Mouse (Mus musculus) G1E (cell line): Measurements from ENCODE around the gene Fa2h. TPM values are rescaled to one million over a fixed set of nuclear protein-coding genes. Genes with fewer than 3 reads are reported as not detected.
"Not testable (repeated sequence)": the region's sequence is repeated elsewhere in the genome, so short reads cannot be mapped to it uniquely, and the experiment has no call there.

Experiments used
- ATAC-seq: 2 replicates; pipeline ENCODE4 v1.8.0; 2016; ENCODE audit warnings: mild to moderate bottlenecking; ENCODE audit not compliant: insufficient number of reproducible peaks, poor library complexity, low FRiP score, severe bottlenecking; ENCODE audit errors: extremely low read depth
- DNase-seq: peaks from one replicate; pipeline ENCODE4 v3.0.0; 2012; ENCODE audit warnings: low spot score
- H3K27me3 ChIP-seq: 2 replicates; pipeline ENCODE4 v1.6.1; 2012; ENCODE audit warnings: mild to moderate bottlenecking, low read length, inconsistent platforms; ENCODE audit not compliant: insufficient read depth
- H3K36me3 ChIP-seq: replicated peaks from 2 replicates; pipeline ENCODE3; 2012; ENCODE audit warnings: mild to moderate bottlenecking, inconsistent platforms
- H3K4me1 ChIP-seq: 2 replicates; pipeline ENCODE4 v1.6.1; 2012; ENCODE audit warnings: low read depth, low read length, inconsistent platforms, mixed read lengths; ENCODE audit not compliant: insufficient read depth
- H3K4me3 ChIP-seq: 2 replicates; pipeline ENCODE4 v1.5.1; 2012; ENCODE audit warnings: low read depth, mild to moderate bottlenecking, inconsistent platforms, low read length, moderate library complexity, mixed read lengths
- H3K9me3 ChIP-seq: replicated peaks from 2 replicates; pipeline ENCODE4 v1.6.1; 2012; ENCODE audit warnings: inconsistent platforms
- CTCF ChIP-seq: IDR thresholded peaks from 2 replicates; pipeline ENCODE4 v1.5.1; 2012; ENCODE audit warnings: low read depth, low read length, inconsistent platforms, mixed read lengths
- GATA1 ChIP-seq: IDR thresholded peaks from 2 replicates; pipeline ENCODE4 v1.6.1; 2012; ENCODE audit warnings: borderline replicate concordance, low read length, inconsistent platforms, mixed read lengths
- GATA2 ChIP-seq: IDR thresholded peaks from 2 replicates; pipeline ENCODE4 v1.6.1; 2012; ENCODE audit warnings: low read depth, low read length, inconsistent platforms, borderline replicate concordance
- POLR2AphosphoS5 ChIP-seq: IDR thresholded peaks from 2 replicates; pipeline ENCODE4 v1.6.1; 2012; ENCODE audit warnings: low read depth, low read length, inconsistent platforms; ENCODE audit not compliant: insufficient replicate concordance
- TAL1 ChIP-seq: conservative IDR thresholded peaks from 2 replicates; pipeline ENCODE4 v1.6.1; 2012; ENCODE audit warnings: low read depth, low read length, inconsistent platforms, mixed read lengths
- polyA plus RNA-seq: library from polyadenylated mRNA; stranded (reverse); fragments of >175 nt; gene quantifications from 2 replicates; pipeline ENCODE4 v1.2.3, GENCODE M21; 2012
- total RNA-seq, 2 experiments: library from RNA; stranded (forward) in 1 of 2; stranded (reverse) in 1 of 2; fragments of 200-1000 nt in 1 of 2; fragments of >200 nt in 1 of 2; fragmentation: Nextera tagmentation in 1 of 2; gene quantifications; 2 replicates each; pipeline ENCODE4 v1.2.3; 2014 to 2017

Fa2h gene
- total and polyA plus RNA-seq, 3 experiments = 0.11 TPM; not detected in 2

DNA sequence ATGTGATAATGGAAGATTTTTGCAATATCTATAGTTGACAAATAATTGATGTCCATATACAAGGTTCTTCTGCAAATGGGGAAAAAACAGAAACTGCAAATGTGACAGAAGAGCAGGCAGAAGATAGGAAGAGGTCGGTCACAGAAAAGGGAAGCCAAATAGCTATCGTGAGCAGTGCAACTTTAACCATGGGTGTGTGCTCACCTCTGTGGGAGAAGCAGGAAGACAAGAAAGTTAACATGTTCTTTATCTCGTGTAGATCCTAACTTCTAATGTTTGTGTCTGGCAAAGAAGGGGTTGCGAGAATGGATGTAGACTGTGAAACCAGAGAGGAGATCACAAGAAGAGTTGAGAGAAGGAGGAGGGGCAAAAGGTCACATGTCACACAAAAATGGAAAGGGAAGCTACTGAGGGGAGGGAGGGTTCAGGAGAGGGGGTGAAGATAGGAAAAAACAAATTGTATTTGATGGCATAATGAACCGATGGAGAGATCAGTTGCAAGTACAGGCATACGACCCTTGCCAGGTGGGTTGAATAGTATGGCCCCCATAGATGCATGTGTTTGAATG lies 68.3 kb downstream of the Fa2h start:
- no peak for ATAC-seq
- no peak for DNase-seq
- TF ChIP-seq POLR2AphosphoS5 (no peak), GATA2 (no peak), GATA1 (no peak), CTCF (no peak), TAL1 (no peak)
- Histone ChIP-seq H3K4me1 (peaks cover 7% of the 10 kb centered on the region; the same call in 1 of the 2 replicates), H3K4me3 (no peak overlapping the region), H3K36me3 (no peaks in the 10 kb centered on the region), H3K9me3 (no peaks in the 10 kb centered on the region), H3K27me3 (peaks cover 32% of the 10 kb centered on the region)

- H3K4me3 ChIP-seq = no peak overlapping the region
- DNase-seq = no peak
- H3K27me3 ChIP-seq = peaks cover 23% of the 10 kb centered on the region
- peaks cover 17% of the 10 kb centered on the region for H3K4me1 ChIP-seq
- TF ChIP-seq TAL1 = no peak
- H3K9me3 ChIP-seq = no peaks in the 10 kb centered on the region
- no peaks in the 10 kb centered on the region for H3K36me3 ChIP-seq
- ATAC-seq = no peak
These were observed 78.9 kb downstream of the Fa2h start for GRCm38 (mm10) chr8:111314729-111315128.

DNA sequence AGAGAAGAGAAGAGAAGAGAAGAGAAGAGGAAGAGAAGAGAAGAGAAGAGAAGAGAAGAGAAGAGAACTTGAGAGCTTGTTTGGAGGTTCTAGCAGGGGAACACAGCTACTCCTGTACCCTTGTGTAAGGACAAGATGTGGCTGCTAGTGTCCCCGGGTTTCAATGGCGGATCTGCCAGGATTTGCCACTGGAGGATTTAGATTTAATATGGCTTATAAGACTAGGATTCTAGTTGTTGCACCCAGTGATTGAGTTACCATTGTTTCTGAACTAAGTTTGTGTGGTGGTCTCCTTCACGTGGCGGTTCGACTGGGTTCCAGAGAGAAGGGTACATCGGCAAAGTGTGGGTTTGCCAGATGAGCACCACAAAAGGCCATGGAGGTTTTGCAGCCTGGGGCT lies 79.7 kb downstream of the Fa2h start:
- not testable (repeated sequence) for H3K4me3 ChIP-seq, H3K36me3 ChIP-seq, ATAC-seq, H3K9me3 ChIP-seq, DNase-seq
- Histone ChIP-seq H3K4me1 (peaks cover 17% of the 10 kb centered on the region), H3K27me3 (peaks cover 16% of the 10 kb centered on the region)

DNA sequence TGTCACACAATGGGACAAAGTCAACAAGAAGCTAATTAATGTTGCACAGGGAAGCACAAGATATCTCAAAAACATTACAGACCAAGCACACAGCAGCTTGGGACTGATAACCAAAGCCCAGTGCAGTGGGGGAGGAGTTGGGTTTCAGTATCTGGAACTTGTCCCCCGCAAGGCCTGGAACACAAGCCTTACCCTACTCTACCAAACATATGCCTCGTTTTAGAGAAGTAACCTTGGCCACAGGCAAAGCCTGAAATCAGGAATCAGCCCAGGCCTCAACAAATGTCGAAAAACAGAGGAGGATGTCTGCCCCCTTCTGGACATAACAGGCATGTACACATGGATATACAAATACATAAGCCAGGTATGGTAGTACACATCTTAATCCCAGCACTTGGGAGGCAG lies 80.9 kb downstream of the Fa2h start:
- TF ChIP-seq POLR2AphosphoS5 (no peak), GATA2 (no peak), GATA1 (no peak), TAL1 (peak; percentile 49), CTCF (peak; percentile 40)
- Histone ChIP-seq H3K36me3 (no peaks in the 10 kb centered on the region), H3K9me3 (no peaks in the 10 kb centered on the region), H3K4me1 (peaks cover 17% of the 10 kb centered on the region), H3K4me3 (no peak overlapping the region), H3K27me3 (peaks cover 8% of the 10 kb centered on the region)
- ATAC-seq (peak; percentile 68), DNase-seq (peak; percentile 19)

- not testable (repeated sequence) for H3K36me3 ChIP-seq, DNase-seq, H3K27me3 ChIP-seq, H3K4me3 ChIP-seq, ATAC-seq, H3K9me3 ChIP-seq
- H3K4me1 ChIP-seq = peaks cover 17% of the 10 kb centered on the region
These were observed 83.6 kb downstream of the Fa2h start for GRCm38 (mm10) chr8:111310006-111310405.

GRCm38 (mm10) chr8:111305031-111305730 lies 88.4 kb downstream of the Fa2h start:
- H3K4me1 ChIP-seq = peaks cover 4% of the 10 kb centered on the region
- DNase-seq = no peak
- no peaks in the 10 kb centered on the region for H3K27me3 ChIP-seq
- no peak for ATAC-seq
- no peak overlapping the region for H3K4me3 ChIP-seq
- no peaks in the 10 kb centered on the region for H3K36me3 ChIP-seq
- no peaks in the 10 kb centered on the region for H3K9me3 ChIP-seq
- TF ChIP-seq TAL1 = no peak
- no peak for TF ChIP-seq CTCF
- TF ChIP-seq GATA2 = no peak
- no peak for TF ChIP-seq POLR2AphosphoS5
- TF ChIP-seq GATA1 = no peak

- Histone ChIP-seq H3K4me1 (peaks cover 4% of the 10 kb centered on the region), H3K36me3 (no peaks in the 10 kb centered on the region), H3K4me3 (no peak overlapping the region), H3K27me3 (no peaks in the 10 kb centered on the region), H3K9me3 (no peaks in the 10 kb centered on the region)
- TF ChIP-seq GATA2 (no peak), TAL1 (no peak), POLR2AphosphoS5 (no peak), GATA1 (no peak), CTCF (no peak)
- no peak for DNase-seq
- no peak for ATAC-seq
These were observed 89.3 kb downstream of the Fa2h start for GRCm38 (mm10) chr8:111304359-111304758.

DNA sequence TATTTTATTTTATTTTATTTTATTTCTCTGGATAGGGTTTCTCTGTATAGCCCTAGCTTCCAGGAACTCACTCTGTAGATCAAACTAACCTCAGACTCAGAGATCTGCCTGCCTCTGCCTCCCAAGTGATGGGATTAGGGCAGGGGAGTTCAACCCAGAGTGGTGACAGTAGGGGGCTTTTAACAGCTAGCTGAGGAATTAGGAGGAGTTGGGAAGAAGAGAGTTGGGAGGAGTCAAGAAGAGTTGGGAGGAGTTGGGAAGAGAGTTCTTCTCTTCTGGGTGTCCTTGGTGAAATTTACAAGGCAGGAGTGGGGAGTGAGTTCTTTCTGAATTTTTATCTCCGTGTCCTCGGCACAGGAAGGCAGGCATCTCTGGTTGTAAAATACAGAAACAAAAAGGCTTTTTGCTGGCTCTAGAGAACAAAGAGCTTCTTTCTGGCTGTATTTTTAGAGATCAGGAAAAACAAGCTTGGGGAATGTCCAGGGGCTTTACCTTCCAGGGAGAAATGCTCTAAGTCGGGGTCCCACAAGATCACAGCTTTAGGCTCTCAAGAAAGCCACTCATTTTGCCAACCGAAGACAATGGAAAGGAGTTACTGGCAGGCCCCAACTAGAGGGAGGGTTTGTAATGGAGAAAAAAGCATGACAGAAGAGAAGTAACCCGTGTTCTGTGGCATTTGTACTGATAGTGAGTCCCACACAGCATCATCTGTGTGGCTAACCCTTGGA lies 90.4 kb downstream of the Fa2h start:
- not testable (repeated sequence) for H3K36me3 ChIP-seq, H3K27me3 ChIP-seq, ATAC-seq, H3K4me3 ChIP-seq, H3K4me1 ChIP-seq, H3K9me3 ChIP-seq, DNase-seq
